Mouse (Mus musculus) lung, postnatal 0 days (tissue): ENCODE data around the gene Nudcd2.

ENCODE experiments used
- CTCF ChIP-seq: IDR thresholded peaks from 2 replicates; pipeline ENCODE4 v1.5.1; 2016; ENCODE audit warnings: antibody characterized with exemption, mild to moderate bottlenecking
- EP300 ChIP-seq: IDR thresholded peaks from 2 replicates; pipeline ENCODE4 v1.6.1; 2016; ENCODE audit warnings: antibody characterized with exemption, mild to moderate bottlenecking, control low read depth

DNA sequence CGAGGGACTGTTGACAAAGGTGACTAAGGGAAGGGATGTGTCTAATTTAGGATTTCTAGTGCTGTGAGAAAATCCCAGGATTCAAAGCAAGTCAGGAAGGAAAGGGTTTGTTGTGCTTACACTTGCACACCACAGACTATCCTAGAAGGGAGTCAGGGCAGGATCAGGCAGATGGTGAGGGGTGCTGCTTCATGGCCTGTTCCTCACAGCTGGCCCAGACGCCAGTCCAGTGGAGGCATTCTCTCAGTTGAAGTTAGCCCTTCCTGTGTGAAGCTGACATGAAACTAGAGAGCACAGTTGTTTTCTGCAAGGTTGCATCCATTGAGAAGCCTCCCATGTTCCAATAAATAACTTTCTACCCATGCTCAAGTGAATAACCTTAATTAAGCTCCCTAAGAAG lies 14.2 kb downstream of the Nudcd2 start:
- TF ChIP-seq CTCF (no peak), EP300 (no peak)
